Mouse (Mus musculus): ENCODE data around the gene Mtch1. TPM values are rescaled to one million over a fixed set of nuclear protein-coding genes. Genes with fewer than 3 reads are reported as not detected.
"Not testable (repeated sequence)": the region's sequence is repeated elsewhere in the genome, so short reads cannot be mapped to it uniquely, and the experiment has no call there.

Mtch1 gene
- polyA plus RNA-seq (2015; fragmentation: Nextera tagmentation; extraction: Ambion mirVana), result 224 and 299 TPM in 2 replicates

DNA sequence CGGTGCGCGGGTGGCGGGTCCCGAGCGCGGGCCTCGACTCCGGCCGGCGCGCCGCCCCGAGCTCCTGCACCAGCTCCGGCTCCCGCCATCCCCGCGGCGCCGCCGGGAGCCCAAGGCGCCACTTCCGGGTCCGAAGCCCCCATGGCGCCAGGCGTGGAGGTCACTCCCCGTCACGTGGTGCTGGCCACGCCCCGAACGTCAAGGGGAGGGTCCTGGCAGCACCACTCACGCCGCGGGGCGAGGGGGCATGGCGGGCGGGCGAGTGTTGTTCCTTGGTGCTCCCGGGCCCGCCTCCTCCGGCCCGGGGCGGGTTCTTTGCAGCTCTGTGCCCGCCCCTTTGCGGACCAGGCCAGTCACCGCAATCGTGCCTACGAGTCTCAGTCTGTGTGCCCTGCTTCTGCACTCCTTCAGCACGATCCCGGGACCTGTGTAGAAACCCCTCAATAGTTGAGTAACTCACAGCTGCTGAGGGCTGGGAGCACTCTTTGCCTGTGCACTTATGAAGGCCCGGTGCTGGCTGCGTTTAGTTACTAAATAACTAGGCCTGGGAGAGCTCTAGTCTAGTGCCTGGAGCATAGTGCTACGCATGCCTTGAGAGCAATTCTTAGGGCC is at the start of gene Mtch1:
TSS of gene Mtch1 (minus strand) at position 290 of the 612 bp plus-strand sequence.
- peak; percentile 97 for ATAC-seq (replicated peaks; ENCODE audit: insufficient number of reproducible peaks, insufficient read depth, low FRiP score, low read depth)
- no peaks in the 10 kb centered on the region for H3K9me3 ChIP-seq (replicated peaks)
- H3K4me2 ChIP-seq, result peak within 1 kb of the TSS; percentile 81
- H3K36me3 ChIP-seq, result no peaks in the 10 kb centered on the region; the same call in 1 of the 2 replicates
- H3K9ac ChIP-seq, result peak within 1 kb of the TSS; percentile 90
- H3K27ac ChIP-seq, result peak within 1 kb of the TSS; percentile 91
- no peaks in the 10 kb centered on the region for H3K27me3 ChIP-seq
- H3K4me1 ChIP-seq (replicated peaks), result peaks cover 24% of the 10 kb centered on the region
- H3K4me3 ChIP-seq, result peak within 1 kb of the TSS; percentile 92
- under 1% methylated on average over 40 of the region's 53 CpGs for WGBS

DNA sequence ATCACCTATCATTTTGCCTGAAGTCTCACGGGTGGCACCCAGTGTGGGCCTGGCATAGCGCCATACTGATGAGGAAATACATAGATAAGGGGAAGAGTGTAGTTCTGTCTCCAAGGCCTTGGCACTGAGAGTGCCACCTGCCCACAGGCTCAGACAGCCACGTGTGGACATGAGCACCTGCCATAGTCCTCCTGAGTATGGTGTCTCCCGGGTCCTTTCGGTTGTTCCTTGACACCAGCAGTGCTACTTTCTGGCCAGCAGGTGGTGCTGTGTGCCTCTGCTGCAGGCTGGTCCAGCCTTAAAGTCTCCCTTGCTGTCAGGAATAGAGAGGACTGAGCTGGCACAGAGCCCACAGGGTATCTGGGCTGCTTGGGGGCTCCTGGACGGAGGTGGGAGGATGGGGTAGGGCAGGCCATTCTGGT is 49.1 kb upstream of the Mtch1 start:
- Histone ChIP-seq H3K4me3 (no peak overlapping the region), H3K4me2 (peak overlapping the region; percentile 43), H3K27ac (peak overlapping the region; percentile 82), H3K4me1 (replicated peaks) (peaks cover 32% of the 10 kb centered on the region), H3K36me3 (no peaks in the 10 kb centered on the region), H3K9me3 (replicated peaks) (no peaks in the 10 kb centered on the region), H3K27me3 (no peaks in the 10 kb centered on the region), H3K9ac (no peak overlapping the region)
- ATAC-seq (replicated peaks; ENCODE audit: insufficient number of reproducible peaks, insufficient read depth, low FRiP score, low read depth), result peak; percentile 32
- 17% methylated on average over 6 of the region's 6 CpGs for WGBS

DNA sequence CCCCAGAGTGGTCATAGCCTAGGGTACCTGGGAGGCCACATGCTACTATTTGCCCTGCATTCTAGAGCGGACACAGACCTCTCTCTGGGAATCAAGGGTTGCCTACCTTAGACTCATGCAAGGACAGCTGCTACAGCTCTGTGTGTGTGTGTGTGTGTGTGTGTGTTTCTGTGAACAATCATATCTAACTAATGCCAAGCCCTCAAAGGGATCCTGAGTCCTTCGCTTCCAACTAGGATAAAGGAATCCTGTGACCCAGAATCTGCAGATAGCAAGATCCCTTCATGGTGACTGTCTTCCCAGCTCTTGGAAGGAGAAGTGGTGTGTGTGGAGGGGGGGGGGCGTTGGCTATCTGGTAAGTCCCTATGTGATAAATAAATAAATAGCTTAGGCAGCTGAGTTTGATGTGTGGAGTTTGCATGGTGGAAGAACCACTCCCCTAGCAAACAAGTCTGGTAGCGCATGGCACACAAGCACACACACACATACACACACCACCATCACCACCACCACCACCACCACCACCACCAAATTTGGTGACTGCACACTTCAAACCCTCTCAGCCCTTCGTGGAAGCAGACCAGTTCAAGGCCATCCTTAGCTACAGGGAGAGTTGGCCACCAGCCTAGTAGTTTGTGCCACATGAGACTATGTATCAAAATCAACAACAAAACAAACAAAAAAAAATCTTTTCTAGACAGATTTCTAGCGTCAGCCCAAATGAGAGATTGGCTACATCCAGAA is 48.5 kb upstream of the Mtch1 start:
- Histone ChIP-seq H3K4me1 (replicated peaks) (peaks cover 34% of the 10 kb centered on the region), H3K27ac (no peak overlapping the region), H3K4me3 (no peak overlapping the region), H3K9me3 (replicated peaks) (no peaks in the 10 kb centered on the region), H3K36me3 (no peaks in the 10 kb centered on the region), H3K27me3 (no peaks in the 10 kb centered on the region), H3K9ac (no peak overlapping the region), H3K4me2 (no peak overlapping the region)
- no peak for ATAC-seq (replicated peaks; ENCODE audit: insufficient number of reproducible peaks, insufficient read depth, low FRiP score, low read depth)
- WGBS, result 58% methylated on average over 6 of the region's 6 CpGs

DNA sequence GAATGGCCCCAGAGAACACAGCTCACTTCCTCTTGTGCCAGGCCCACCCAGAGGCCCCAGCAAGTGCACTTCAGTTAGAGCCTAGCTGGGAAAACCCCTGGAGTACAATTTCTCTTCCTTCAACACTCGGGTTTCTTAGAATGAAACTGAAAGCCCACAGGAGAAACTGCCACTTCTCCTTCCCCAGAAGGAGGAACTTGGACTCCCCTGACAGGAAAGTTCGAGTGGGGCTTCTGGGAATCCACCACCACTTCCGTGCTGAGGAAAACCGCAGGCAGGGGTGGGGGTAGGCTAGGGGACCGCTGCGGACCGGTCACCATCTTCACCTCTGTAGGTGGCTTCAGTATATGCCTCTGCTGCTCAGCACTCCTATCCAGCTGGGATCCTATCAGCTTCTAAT is 47.6 kb upstream of the Mtch1 start:
- Histone ChIP-seq H3K36me3 (no peaks in the 10 kb centered on the region), H3K4me2 (no peak overlapping the region), H3K4me1 (replicated peaks) (peaks cover 36% of the 10 kb centered on the region), H3K9me3 (replicated peaks) (no peaks in the 10 kb centered on the region), H3K27ac (peak overlapping the region; percentile 28; the same call in 1 of the 2 replicates), H3K9ac (no peak overlapping the region), H3K4me3 (no peak overlapping the region), H3K27me3 (no peaks in the 10 kb centered on the region)
- no peak for ATAC-seq (replicated peaks; ENCODE audit: insufficient number of reproducible peaks, insufficient read depth, low FRiP score, low read depth)
- WGBS, result 62% methylated on average over 7 of the region's 7 CpGs

DNA sequence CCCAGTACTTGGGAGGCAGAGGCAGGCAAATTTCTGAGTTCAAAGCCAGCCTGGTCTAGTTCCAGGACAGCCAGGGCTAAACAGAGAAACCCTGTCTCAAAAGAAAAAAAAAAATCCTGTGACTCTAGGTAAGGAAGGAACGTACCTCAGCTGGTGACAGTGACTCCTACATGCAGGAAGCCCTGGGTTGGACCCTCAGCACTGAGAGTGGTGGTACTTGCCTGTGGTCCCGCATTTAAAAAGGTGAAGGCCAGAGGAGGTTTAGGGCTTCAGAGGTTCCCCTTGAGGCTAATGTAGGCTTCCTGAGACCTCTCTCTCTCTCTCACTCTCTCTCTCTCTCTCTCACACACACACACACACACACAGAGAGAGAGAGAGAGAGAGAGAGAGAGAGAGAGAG is 47.0 kb upstream of the Mtch1 start:
- not testable (repeated sequence) for H3K9ac ChIP-seq; H3K4me3 ChIP-seq; H3K27me3 ChIP-seq; H3K36me3 ChIP-seq; ATAC-seq (replicated peaks; ENCODE audit: insufficient number of reproducible peaks, insufficient read depth, low FRiP score, low read depth); H3K9me3 ChIP-seq (replicated peaks); H3K4me2 ChIP-seq
- H3K27ac ChIP-seq, result peak overlapping the region; percentile 28; the same call in 1 of the 2 replicates
- peaks cover 36% of the 10 kb centered on the region for H3K4me1 ChIP-seq (replicated peaks)
- WGBS, result 84% methylated on average over 2 of the region's 2 CpGs

DNA sequence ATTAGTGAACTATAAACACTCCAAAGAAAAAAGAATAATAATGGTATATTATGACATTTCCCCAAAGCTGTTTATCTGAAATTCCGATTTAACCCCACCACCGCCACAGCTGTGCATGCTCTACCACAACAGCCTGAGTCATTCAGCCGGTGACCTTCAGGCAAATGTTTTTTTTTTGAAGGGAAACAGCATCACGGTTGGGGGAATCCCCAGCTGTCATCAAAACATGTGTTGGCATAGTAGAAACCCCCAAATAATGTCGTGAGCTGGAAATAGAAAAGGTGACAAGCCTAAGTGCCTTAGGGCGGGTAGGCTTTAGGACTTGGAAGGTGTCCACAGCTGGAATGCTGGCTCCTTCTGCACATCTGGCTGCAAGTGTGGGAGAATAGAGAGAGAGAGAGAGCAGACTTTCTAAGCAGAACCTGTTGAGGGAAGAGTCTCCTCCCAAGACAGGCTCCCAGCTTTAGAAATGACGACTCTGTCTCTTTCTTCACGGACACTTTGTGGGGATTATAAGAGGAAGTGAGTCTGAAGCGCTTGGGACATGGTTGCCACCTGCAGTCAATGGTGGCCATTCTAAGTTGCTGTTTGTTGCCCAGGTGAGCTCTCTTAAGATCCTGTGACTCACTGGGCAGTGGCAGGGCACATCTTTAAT is 46.5 kb upstream of the Mtch1 start:
- no peak overlapping the region for H3K4me3 ChIP-seq
- H3K9me3 ChIP-seq (replicated peaks), result no peaks in the 10 kb centered on the region

DNA sequence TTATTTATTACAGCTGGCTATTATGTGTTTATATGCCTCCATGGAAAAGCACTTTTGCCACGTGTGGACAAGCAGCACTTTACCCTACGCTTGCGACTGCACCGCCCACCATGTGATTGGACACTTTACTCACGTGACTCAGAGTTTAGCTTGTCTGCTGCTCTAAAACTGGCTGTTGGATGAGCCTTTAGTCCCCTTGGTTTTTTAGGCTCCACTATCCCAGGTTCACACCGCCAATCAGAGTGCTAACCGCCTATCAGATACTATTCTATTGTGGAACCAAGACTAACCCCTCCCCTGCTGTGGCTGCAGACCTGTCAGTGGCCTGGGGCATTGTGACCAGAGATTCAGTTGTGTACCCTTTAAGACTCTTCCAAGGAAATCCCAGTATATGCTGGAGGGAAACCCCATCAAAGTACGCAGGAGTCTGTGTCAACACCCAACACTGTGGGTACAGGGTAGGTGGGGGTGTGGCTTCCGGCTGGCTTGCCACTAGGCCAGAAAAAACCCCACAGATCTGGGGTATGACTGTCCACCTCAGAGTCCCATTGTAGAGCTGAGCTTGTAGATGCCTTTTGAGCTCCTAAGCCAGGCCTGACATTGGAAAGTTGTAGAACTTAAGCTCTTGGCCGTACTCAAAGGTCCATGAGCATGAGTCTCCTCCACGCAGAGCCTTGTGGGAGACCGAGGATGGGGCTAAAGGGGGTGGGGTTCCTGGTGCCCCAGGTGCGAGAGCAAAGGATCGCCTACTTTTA is 45.8 kb upstream of the Mtch1 start:
- Histone ChIP-seq H3K4me2 (no peak overlapping the region), H3K4me3 (no peak overlapping the region), H3K4me1 (replicated peaks) (peaks cover 29% of the 10 kb centered on the region), H3K27me3 (no peaks in the 10 kb centered on the region), H3K27ac (no peak overlapping the region), H3K9me3 (replicated peaks) (no peaks in the 10 kb centered on the region), H3K9ac (no peak overlapping the region), H3K36me3 (no peaks in the 10 kb centered on the region)
- ATAC-seq (replicated peaks; ENCODE audit: insufficient number of reproducible peaks, insufficient read depth, low FRiP score, low read depth), result no peak
- 62% methylated on average over 14 of the region's 14 CpGs for WGBS

More for the DNA sequence above, 46.5 kb upstream of the Mtch1 start:
- ATAC-seq (replicated peaks; ENCODE audit: insufficient number of reproducible peaks, insufficient read depth, low FRiP score, low read depth), result no peak
- Histone ChIP-seq H3K27ac (no peak overlapping the region), H3K4me2 (no peak overlapping the region), H3K27me3 (no peaks in the 10 kb centered on the region), H3K36me3 (no peaks in the 10 kb centered on the region), H3K4me1 (replicated peaks) (peaks cover 35% of the 10 kb centered on the region), H3K9ac (no peak overlapping the region)
- 35% methylated on average over 9 of the region's 9 CpGs for WGBS

DNA sequence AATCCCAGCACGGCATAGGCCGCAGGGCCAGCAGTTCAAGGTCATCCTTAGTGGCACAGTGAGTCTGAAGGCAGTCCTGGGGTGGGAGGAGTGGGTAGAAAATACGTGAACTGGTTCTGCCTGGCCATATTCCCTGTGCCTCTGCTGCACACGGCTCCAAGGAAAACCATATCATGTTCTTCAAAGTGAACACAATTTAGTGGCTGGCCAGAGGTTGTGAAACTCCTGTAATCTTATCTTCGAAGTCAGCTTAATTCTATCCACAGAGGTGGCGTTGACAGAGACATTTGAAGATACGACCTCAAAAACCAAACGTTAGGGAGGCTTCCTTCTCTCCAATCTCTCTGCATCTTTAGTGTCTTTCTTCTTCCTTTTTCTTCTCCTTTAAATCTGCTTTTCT is 43.5 kb upstream of the Mtch1 start:
- no peak overlapping the region for H3K4me3 ChIP-seq
- H3K27ac ChIP-seq, result no peak overlapping the region
- peaks cover 14% of the 10 kb centered on the region for H3K4me1 ChIP-seq (replicated peaks)
- no peaks in the 10 kb centered on the region for H3K9me3 ChIP-seq (replicated peaks)
- H3K36me3 ChIP-seq, result no peaks in the 10 kb centered on the region
- H3K4me2 ChIP-seq, result no peak overlapping the region
- no peaks in the 10 kb centered on the region for H3K27me3 ChIP-seq
- 39% methylated on average over 8 of the region's 8 CpGs for WGBS
- ATAC-seq (replicated peaks; ENCODE audit: insufficient number of reproducible peaks, insufficient read depth, low FRiP score, low read depth), result no peak
- no peak overlapping the region for H3K9ac ChIP-seq

DNA sequence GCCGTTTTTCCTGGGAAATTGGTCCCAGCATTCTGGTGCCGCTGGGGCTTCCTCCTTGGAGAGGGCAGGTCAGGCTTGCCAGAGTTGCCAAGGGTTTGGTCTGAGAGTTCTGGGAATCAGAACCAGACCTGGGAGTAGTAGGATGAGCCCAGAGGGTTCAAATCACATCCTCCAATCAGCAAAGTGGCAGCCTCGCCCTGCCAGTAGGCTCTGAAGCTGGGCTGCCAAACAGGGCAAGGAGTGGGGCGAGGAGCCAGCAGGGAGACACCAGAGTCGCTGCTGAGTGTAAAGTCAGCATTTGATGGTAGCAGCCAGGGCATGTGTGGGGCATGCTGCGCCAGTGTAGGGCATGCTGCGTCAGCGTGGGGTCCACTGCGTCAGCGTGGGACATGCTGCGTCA is 41.2 kb upstream of the Mtch1 start:
- Histone ChIP-seq H3K36me3 (no peaks in the 10 kb centered on the region), H3K4me2 (no peak overlapping the region), H3K9me3 (replicated peaks) (no peaks in the 10 kb centered on the region), H3K27ac (no peak overlapping the region), H3K9ac (no peak overlapping the region), H3K27me3 (no peaks in the 10 kb centered on the region), H3K4me3 (no peak overlapping the region), H3K4me1 (replicated peaks) (peaks cover 14% of the 10 kb centered on the region)
- no peak for ATAC-seq (replicated peaks; ENCODE audit: insufficient number of reproducible peaks, insufficient read depth, low FRiP score, low read depth)
- 80% methylated on average over 11 of the region's 11 CpGs for WGBS

DNA sequence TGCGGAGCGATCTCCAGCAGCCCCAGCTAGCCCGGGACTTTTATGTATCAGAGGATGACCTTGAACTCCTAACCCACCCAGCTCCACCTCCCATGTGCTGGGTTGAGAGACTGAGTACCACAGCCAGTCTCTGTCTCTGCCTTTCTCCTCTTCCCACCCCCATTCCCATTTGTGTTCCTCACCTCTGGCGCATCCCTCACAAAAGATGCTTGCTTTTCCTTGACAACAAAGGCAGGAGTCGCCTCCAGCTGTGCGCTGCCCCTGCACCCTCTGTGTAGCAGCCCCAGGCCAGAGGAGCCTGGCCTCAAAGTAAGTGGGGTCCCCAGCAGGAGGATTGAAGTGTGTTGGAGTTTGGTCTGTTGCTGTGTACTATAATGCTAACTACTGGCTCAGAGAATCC is 38.0 kb upstream of the Mtch1 start:
- Histone ChIP-seq H3K4me3 (no peak overlapping the region), H3K9me3 (replicated peaks) (no peaks in the 10 kb centered on the region), H3K27me3 (no peaks in the 10 kb centered on the region), H3K4me1 (replicated peaks) (peaks cover 11% of the 10 kb centered on the region), H3K36me3 (no peaks in the 10 kb centered on the region), H3K4me2 (no peak overlapping the region), H3K27ac (no peak overlapping the region), H3K9ac (no peak overlapping the region)
- no peak for ATAC-seq (replicated peaks; ENCODE audit: insufficient number of reproducible peaks, insufficient read depth, low FRiP score, low read depth)
- 72% methylated on average over 6 of the region's 6 CpGs for WGBS

DNA sequence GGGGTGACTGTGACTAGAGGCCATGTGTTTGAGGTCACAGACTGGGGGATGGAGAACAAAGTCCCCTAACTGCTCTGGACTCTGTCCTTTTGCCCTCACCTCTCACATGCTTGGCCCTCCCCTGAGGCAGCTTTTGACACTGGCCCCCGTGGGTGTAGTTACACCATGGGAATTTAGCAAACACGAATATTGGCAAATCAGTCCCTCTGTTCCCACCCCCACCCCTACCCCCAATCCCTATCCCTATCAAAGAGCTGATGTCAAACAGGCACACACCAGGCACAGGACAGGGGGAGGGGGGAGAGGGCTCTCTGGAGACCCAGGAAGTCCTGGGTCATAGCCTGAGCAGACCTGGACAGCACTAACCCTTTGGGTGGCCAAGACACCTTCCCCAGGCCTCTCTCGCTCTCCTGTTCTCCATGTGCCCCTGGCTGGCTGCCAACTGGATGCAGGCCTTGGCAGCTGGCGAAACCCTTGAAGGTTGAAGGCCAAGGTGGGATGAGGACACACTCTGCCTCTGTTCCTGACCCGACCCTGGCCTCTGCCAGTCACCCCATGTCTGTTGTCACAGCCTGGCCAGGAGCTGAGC is 37.2 kb upstream of the Mtch1 start:
- no peak overlapping the region for H3K27ac ChIP-seq
- no peak overlapping the region for H3K4me2 ChIP-seq
- H3K4me3 ChIP-seq, result no peak overlapping the region
- H3K4me1 ChIP-seq (replicated peaks), result peaks cover 11% of the 10 kb centered on the region
- peak overlapping the region; percentile 21; the same call in 1 of the 2 replicates for H3K9ac ChIP-seq
- no peaks in the 10 kb centered on the region for H3K27me3 ChIP-seq
- no peaks in the 10 kb centered on the region for H3K36me3 ChIP-seq
- H3K9me3 ChIP-seq (replicated peaks), result no peaks in the 10 kb centered on the region
- ATAC-seq (replicated peaks; ENCODE audit: insufficient number of reproducible peaks, insufficient read depth, low FRiP score, low read depth), result peak; percentile 44; the same call in 1 of the 2 replicates
- WGBS, result 34% methylated on average over 5 of the region's 5 CpGs
